Mouse (Mus musculus) kidney, adult 18-20 months (tissue): ENCODE results near the gene Slc25a27.

ENCODE experiments used
- DNase-seq: peaks from one replicate; pipeline ENCODE4 v3.0.0; 2021

Gene Slc25a27

DNA sequence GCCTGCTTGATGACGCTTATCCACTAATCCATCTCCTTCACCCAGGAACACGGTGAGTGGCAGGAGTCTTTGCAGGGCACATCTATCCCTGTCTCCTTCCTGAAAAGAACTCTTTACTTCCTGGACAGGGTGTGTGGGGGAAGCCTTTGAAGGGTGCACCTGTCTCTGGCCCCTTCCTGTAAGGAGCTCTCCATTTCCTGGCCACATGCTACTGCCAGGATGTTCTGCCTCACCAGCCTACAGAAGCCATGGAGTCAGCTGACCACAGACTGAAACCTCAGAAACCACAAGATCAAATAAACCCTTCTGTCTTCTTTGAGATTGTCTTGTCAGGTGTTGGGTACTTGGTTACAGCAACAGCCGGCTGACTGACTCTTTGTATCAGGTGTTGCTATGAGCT lies 21.9 kb downstream of the Slc25a27 start:
- no peak for DNase-seq

DNA sequence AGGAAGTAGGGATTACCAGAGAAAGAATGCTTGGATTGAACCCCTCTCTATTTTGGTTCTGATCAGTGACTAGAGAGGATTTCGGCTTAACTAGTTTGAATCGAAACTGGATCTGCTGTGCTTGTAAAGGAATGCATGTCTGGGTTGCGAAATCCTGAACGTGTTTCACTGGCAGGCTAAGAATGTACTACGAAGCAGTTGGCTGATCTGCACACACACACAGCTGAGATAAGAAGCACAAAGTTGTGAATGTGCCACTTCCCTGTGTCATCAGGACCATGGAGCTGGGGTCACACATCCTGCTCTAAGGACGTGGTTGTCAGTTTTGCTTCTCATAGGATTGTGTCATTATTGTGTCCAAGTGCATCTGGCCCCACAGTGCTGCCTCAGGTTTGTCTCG lies 22.6 kb downstream of the Slc25a27 start:
- no peak for DNase-seq

DNA sequence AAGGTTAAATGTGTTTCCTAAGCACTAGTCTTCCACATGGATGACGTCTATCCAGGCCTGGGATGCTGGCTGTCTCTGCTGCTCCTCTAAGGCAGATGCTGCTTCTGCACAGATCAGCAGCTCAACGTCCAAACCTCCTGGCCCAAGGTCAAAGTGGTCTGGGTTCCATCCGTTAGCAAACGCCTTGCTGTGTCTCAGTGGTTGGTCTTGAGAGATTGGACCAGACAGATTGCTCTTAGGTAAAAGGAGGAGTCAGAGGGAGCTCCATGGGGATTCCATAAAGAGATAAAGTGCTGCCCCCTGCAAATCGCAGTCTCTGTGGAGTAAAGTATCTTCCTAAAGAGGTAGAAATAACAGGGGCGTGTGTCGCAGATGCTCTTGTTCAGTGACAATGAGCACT lies 23.8 kb downstream of the Slc25a27 start:
- no peak for DNase-seq

DNA sequence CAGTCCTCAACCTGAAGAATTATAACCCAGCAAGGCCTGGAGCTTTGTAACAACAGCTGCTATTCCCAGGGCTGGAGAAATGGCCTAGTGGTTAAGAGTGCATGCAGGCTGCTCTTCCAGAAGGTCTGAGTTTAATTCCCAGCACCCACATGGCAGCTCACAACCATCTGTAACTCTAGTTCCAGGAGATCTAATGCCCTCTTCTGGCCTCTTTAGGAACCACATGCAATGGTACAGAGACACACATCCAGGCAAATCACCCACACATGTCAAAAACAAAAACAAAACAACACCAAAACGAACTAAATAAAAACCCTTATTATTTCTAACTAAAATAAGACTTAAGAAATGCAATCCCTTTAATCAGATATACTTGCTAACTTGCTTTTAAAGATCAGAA lies 26.2 kb downstream of the Slc25a27 start:
- no peak for DNase-seq

DNA sequence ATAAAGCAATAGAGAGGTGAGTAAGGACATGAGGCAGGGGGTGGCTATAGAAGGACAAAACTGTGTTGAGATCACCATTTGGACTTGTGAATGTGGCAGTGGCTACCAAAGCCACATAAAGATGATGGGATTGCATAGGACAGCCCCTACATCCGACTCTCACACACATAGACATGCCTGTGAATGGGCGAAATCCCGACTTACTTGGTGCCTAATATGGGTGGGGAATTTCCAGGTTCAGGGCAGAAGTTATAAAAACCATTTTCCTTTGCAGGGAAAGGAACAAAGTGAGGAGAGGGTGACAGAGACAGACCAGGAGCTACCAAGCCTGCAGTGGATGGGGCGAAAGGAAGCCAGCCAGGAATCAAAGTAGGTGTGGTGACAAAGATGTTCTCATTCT lies 29.9 kb downstream of the Slc25a27 start:
- DNase-seq = no peak

DNA sequence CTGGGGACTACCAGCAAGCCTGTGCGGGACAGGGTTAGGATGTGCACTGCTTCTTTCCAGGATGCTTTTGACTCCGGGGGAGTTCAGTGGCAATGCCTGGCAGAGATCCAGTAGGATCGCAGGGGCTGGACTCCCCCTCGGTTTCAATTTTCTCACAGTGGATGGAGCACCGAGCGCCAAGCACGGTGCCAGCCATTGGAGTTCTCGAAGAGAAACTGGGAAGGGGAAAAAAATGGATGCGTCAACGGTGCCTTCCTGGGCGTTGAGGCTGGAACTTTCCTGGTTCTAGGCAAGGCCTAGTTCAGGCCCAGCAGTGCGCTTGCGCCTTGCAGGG lies 36.6 kb downstream of the Slc25a27 start:
- DNase-seq = no peak

DNA sequence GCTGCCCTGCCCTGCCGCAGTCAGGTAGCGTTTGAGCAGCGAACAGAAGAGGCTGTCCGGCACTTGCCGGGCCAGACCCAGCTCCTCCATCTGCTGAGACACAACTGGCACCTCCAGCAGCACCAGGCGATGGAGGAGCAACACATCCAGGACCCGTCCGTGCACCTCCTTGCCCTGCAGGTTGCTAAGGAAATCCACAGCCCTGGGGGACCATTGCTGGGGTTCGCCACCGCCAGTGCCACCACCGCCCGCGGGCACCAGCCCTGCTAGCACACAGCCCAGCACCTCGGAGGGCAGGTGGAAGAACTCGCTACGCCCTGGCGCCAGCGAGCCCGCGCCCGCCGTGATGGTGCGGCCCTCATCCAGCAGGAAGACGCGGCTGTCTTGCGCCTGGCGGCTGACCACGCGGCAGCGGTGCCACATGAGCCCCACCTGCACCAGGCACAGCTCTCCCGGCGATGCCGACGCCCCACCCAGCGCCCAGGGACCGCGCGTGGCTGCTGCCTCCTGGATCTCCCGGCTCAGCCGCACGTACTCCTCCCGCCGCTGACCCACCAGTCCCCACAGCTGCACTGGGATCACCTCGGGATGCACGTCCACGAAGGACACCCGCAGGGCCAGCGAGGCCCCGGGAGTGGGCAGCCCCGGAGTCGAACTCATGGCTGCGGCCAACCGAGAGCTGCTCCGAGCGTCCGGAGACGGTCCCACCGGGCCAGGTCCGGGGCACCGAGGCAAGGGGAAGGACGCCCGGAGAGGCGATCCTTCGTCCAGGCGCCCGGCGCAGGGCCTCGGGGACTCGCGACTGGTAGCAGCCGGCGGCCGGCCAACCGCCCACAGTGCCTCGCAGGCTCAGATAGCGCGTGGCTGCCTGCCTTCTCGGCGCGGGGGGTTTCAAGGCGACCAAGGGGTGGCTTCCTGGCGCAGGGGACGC lies 37.3 kb downstream of the Slc25a27 start, which contains the start of gene Tdrd6:
Gene Tdrd6 (minus strand): TSS at position 804 of the 931 bp plus-strand sequence.
- no peak for DNase-seq

DNA sequence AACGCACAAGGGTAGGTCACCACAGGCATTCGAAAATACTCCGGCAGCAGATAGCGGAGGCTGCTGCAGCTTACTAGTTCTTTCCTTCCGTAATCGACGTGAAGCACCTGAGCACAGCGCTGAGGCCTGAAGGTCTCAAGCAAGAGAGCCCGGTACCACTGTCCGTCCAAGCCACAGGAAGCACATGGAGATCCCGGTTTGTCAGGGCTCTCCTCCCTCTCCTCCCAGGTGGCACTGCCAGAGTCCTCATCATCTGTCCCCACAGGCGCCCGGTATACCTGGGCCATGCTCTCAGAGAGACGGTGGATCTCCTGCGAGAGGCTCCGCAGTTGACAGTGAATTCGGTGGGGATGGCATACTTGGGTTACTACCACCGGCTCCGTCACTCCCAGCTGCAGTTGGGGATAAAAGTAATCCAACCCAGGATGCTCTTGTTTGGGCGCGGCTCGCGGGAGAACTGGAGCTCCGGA lies 38.0 kb downstream of the Slc25a27 start:
- DNase-seq = no peak

DNA sequence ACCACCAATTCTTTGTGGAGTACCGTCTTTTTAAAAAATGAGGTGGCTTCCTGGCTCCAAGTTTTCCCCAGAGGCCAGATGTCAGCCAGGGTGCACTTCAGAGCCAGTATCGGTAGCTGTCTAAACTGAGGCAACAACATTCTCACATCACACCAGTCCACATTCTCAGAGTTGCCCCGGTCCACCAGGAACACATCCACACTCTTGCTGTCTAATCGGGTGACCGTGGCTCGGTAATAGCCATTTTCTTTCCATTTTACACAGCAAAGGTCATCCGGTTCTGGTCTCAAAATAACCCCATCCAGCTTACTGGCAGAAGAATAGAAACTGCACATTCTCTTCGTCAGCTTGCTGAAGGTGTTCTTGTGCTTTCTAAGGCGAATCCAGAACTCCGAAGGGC lies 38.8 kb downstream of the Slc25a27 start:
- DNase-seq = no peak

DNA sequence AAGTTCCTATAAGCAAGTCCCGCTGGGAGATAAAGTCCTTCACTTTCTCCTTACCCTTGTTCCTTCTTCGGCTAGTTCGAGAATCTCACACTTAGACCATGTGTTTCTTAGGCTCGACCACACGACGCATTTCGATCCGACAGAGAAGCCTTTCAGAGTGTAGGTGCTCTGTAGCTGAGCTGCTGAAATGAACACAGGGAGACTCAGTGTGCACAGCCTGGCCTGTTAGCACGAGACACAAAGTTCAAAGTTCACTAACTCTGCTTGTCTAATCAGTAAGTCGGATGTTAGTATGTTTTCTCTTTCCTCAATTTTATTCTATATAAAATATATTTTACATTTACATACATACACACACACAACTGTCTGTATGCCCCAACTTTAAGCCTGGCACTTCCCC lies 44.9 kb downstream of the Slc25a27 start:
- DNase-seq = no peak

DNA sequence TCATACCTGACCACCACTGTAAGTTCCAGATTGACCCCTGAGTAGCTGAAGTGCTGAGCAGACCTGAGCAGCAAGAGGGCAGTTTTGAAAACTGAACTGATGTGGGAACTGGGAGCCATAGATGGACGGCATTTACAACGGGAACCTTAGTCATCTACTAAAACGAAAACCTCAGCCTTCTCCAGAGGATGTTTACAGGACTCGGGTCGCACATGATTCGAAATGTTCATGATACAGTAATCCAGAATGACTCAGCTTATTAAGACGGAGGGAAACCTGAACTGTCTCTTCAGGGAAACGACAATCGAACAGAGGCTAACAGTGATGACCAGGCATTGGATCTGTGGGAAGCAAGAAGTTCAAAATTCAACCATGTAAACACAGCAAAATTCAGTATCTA lies 47.9 kb downstream of the Slc25a27 start:
- DNase-seq = no peak

DNA sequence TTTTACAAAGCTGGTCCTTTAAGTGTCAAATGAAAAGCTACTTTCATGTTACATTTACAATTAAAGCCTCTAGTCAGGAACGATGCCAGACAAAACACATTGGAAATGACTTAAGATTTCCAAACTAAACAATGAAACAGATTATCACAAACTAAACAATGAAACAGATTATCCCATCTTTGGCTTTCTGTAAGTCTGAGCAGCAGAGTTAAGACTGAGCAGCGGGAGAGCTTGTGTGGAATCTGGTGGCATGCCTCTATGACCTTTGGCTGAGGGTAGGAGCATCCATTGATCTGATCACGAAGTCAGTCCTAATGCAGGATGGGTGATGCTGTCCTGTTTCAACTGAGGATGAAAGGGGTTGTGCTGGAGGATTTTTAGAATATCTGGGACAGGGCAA lies 54.8 kb downstream of the Slc25a27 start:
- no peak for DNase-seq

DNA sequence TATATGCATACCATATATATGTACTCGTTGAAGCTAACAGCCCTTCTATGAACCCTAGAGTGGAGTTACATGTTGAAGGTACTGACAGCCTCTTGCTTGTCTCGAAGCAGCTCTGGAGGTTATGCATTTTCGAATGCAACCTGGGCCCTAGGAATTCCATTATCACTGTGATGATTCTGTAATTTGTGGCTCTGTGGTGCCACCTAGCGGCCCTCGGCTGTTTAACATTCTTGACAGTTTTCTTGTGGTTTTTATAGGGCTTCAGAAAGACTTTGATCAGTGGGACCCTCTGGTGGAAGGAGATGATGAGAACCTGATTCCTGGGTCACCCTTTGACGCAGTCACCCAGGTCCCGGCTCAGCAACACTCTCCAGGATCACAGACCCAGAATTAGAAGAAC lies 55.4 kb downstream of the Slc25a27 start:
- peak; percentile 63 for DNase-seq

DNA sequence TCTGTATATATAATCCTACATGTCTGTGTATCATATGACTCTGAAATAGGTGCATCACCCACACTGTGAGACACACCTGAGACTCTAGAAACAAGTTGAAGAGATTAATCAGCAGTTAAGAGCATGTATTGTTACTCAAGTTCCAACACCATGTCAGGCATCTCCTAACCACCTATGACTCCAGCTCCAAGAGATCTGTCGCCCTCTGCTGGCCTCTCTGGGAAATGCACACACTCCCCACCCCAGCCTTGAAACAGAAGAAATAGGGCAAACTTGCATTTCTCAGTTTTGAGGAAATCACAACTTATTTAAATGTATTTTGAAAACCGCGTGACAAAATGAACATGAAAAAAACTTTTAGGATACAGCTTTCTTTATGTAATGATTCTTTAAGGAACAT lies 60.3 kb downstream of the Slc25a27 start:
- peak; percentile 83 for DNase-seq

DNA sequence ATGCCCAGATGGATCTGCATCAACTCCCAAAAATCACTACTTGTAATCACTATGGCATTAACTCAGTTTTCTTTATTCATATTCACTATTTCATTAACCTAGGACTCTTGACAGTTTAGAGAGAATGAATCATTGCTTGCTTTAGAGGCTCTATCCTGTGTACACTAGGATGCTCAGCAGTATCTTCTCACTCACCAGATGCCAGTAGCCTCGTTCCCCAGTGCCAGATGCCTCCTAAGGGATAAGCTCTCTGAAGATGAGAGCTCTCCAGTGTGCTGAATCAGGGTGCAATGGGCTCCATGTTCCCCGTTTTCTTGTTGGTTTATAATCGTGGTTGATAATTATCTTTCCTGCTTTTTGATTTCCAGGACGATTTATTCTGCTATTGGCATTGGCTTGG lies 68.3 kb downstream of the Slc25a27 start:
- no peak for DNase-seq

DNA sequence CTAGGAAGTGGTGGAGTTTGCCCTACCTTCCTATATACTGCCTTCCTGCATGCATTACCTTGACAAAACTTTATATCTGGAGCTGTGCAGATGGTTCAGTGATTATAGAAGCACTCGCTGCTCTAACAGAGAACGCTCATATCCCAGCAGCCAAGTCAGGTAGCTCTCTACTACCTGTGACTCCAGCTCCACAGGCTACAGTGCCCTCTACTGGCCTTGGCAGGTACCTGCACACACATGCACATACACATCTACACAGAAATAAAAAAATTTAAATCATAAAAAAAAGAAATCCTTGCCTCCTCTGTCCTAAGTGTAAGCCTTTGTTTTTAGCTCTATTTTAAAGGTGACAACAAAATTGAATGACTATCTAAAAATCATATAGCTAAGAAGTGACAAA lies 69.3 kb downstream of the Slc25a27 start:
- DNase-seq = no peak

DNA sequence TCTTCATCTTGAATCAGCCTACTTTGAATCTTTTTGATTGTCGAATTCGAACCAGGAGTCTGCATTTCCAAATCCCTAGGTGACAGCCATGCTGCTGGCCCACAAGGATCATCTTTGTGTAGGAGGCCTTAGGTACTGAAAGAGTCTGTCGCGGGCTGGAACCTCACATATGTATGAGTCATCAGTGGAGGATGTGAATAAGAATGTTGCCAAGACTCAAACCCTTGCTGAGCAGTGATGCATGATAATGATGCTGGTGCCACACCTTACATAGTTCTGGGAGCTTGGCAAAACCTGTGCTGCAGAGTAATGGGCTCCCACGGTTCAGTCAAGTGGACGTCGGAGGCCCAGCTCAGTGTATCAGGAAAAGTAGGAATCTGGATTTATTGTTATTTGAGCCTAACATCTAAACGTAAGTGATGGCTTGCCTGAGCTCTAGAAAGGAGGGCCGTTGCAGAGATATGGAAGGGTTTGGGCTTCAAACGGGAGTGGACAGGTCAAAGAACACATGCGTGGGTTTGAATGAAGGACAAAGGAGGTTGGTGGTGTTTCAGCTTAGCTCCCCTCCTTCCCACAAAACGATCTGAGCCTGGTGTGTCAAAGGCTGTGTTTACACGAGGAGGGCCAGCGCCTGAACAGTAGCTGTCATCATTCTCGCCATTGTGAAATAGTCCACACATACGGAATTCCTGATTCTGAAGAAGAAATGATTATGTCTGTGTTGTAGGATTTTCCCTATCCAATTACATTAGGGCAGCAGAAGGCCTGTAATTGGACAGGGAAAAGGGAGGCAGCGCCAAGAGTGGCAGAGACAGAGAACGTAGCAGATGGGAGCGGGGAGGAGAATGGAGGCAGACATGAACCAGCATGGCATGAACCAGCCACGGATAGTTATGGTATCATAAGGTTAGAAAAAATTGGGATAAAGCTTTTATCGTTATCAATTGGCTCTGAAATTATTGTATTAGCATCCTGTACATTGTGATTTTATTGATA lies 74.4 kb downstream of the Slc25a27 start:
- DNase-seq = no peak
